Mouse (Mus musculus): ENCODE measurements at regions not wholly inside any gene's neighbourhood (a gene's known extent, or its start where the extent isn't known, plus 50 kb on each side); places are given as distances from the start of the nearest gene placed in this dataset.

- no peak for DNase-seq (ENCODE audit: extremely low read depth, low read depth)
These were observed 872.3 kb downstream of the Nxph1 start for GRCm38 (mm10) chr6:9820311-9821243.

GRCm38 (mm10) chr6:9834884-9835476 is 886.7 kb downstream of the Nxph1 start:
- DNase-seq (ENCODE audit: extremely low read depth, low read depth) = no peak

DNA sequence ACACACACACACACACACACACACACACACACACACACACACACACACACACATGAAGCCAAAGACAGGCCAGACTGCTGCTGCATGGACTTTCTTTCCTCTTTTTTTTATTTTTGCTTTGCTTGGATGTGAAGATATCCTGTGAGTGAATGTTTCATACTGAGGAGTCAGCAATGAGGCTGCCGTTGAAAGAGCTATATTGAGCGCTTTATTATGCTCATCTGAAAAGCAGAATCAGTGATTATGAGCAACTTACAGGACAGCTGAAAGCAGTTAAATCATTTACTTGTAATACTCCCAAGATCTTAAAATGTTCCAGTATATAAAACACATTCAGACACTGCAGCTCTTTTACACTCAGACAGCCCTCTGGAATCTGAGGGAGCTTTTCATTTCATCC is 894.2 kb downstream of the Nxph1 start:
- DNase-seq (ENCODE audit: extremely low read depth, low read depth) = no peak

- peak; percentile 5 for DNase-seq (ENCODE audit: extremely low read depth, low read depth)
These were observed 941.6 kb downstream of the Nxph1 start for GRCm38 (mm10) chr6:9889853-9890252.

Measured in MEL-GATA-1-ER (cell line).